Mouse (Mus musculus) bone marrow macrophage, adult 2 months (primary cell): ENCODE data around the gene Pglyrp2. TPM values are rescaled to one million over a fixed set of nuclear protein-coding genes. Genes with fewer than 3 reads are reported as not detected.

Experiments used
- H3K27ac ChIP-seq: 2 replicates; pipeline ENCODE4 v1.5.1; 2012; ENCODE audit warnings: low read depth, low read length; ENCODE audit not compliant: insufficient read depth
- H3K4me1 ChIP-seq: 2 replicates; pipeline ENCODE4 v1.6.1; 2012; ENCODE audit warnings: low read length; ENCODE audit not compliant: control insufficient read depth, insufficient read depth
- H3K4me3 ChIP-seq: 2 replicates; pipeline ENCODE4 v1.5.1; 2012; ENCODE audit warnings: mild to moderate bottlenecking, low read length, moderate library complexity; ENCODE audit not compliant: insufficient read depth
- CTCF ChIP-seq: IDR thresholded peaks from 2 replicates; pipeline ENCODE4 v1.5.1; 2012; ENCODE audit warnings: low read depth, mild to moderate bottlenecking, low read length, moderate library complexity
- POLR2A ChIP-seq: IDR thresholded peaks from 2 replicates; pipeline ENCODE4 v1.6.1; 2012; ENCODE audit warnings: mild to moderate bottlenecking, low read depth, low read length, borderline replicate concordance
- polyA plus RNA-seq: library from polyadenylated mRNA; stranded (reverse); fragments of >200 nt; gene quantifications from 2 replicates; pipeline ENCODE4 v1.2.4, GENCODE M21; 2012; ENCODE audit not compliant: missing spikeins, insufficient read depth, insufficient read length

Pglyrp2 gene
- polyA plus RNA-seq, 1 experiment, result not detected

DNA sequence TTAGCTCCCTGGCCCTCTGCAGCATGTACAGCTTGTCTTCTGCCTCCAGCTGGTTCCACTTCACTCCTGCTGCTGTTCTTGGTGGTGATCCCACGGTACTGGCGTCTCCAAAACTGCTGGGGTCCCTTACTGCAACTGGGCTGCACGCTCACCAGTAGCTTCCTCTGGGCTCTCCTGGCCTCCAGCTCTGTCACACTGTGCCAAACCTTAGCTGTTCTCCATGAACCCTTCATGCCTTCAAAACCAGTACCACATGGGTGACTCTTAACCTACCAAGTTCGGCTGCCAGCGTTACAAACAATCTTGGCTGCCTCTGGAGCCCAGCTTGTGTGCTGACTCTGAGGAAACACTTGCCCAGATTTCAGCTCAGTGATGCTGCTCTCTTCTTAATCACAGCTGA is 21.0 kb upstream of the Pglyrp2 start:
- Histone ChIP-seq H3K4me1 (no peaks in the 10 kb centered on the region), H3K4me3 (no peak overlapping the region), H3K27ac (no peak overlapping the region)
- TF ChIP-seq CTCF (no peak), POLR2A (no peak)

- no peak overlapping the region for H3K4me3 ChIP-seq
Measured at GRCm38 (mm10) chr17:32443245-32443644, 19.3 kb upstream of the Pglyrp2 start.

GRCm38 (mm10) chr17:32437106-32437505 is 13.1 kb upstream of the Pglyrp2 start:
- Histone ChIP-seq H3K4me3 (no peak overlapping the region), H3K27ac (no peak overlapping the region), H3K4me1 (no peaks in the 10 kb centered on the region)
- no peak for TF ChIP-seq POLR2A
- no peak for TF ChIP-seq CTCF

More at GRCm38 (mm10) chr17:32443245-32443644, 19.3 kb upstream of the Pglyrp2 start:
- TF ChIP-seq CTCF, result no peak
- no peak for TF ChIP-seq POLR2A
- H3K27ac ChIP-seq, result no peak overlapping the region
- no peaks in the 10 kb centered on the region for H3K4me1 ChIP-seq

DNA sequence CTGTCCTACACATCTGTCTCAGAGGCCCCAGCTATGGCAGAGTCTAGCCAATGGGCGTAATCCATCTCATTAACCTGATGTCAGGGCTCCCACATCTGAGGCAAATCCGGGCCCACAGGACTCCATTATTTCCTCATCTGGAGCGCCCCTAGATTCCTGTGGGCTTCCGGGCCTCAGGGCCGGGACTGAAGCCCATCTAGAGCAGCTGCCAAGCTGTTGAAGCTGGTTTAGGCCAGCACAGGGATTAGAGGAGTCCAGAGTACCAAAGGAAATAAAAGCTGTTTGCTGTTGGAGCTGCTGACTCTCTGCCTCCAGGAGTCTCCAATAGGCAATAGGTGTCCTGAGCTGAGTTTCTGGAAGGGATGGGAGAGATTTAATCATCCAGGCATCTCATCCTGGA is 11.2 kb upstream of the Pglyrp2 start:
- Histone ChIP-seq H3K4me1 (no peaks in the 10 kb centered on the region), H3K4me3 (no peak overlapping the region), H3K27ac (no peak overlapping the region)
- TF ChIP-seq CTCF (no peak), POLR2A (no peak)

DNA sequence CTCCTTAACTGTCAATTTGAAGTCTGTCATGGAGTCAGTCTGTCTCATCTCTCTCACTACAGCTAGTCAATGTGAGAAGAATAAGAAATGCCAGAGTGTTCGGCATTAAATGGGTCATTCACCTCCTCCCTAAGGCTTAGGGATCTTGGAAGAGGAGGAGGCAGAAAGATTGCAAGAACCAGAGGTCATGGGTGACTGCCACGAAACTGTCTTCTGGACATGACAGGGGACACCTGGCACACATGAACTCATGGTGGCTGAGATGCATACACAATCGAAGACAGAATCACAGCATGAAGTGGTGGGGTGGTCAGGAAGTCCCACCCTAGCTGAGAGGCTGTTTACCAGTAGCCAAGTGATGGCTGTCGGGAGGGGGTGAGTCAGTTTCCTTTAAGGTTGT is 10.4 kb upstream of the Pglyrp2 start:
- H3K27ac ChIP-seq, result no peak overlapping the region
- TF ChIP-seq POLR2A, result no peak
- TF ChIP-seq CTCF, result no peak
- no peak overlapping the region for H3K4me3 ChIP-seq
- no peaks in the 10 kb centered on the region for H3K4me1 ChIP-seq

DNA sequence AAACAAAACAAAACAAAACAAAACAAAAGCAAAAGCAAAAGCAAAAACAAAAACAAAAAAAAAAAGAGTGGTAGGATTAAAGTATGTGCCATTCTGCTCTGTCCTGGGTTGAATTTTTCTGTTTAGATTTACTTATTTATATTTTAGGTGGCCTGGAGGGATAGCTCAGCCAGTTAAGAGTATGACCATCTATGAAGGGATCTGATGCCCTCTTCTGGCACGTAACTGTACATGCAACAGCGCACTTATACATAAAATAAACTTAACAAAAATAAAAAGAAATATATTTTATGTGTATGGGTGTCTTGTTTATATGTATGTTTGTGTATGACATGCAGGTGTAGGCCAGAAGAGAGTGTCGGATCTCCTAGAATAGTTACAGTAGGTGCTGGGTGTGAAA is 8.0 kb upstream of the Pglyrp2 start:
- Histone ChIP-seq H3K27ac (no peak overlapping the region), H3K4me3 (no peak overlapping the region), H3K4me1 (no peaks in the 10 kb centered on the region)
- no peak for TF ChIP-seq CTCF
- no peak for TF ChIP-seq POLR2A

DNA sequence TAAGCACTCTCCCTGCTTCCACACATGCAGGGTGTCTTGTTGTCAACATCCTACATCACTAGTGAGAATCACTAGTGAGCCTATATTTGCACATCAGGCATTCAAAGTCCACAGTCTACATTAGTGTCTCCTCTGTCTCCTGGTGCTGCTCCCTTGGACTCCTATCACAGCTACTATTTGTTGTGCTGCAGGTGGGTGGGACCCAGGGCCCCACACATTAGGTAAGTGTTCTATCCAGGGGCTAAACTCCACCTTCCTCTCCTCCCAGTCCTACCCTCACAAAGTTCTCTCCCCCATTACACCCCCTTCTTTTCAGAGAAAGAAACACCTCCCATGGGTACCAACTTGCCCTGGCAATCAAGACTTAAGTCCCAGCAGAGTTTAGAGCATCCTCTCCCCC is 2.6 kb upstream of the Pglyrp2 start:
- H3K4me1 ChIP-seq, result no peaks in the 10 kb centered on the region
- TF ChIP-seq POLR2A (no peak), CTCF (no peak)
- no peak overlapping the region for H3K4me3 ChIP-seq
- no peak overlapping the region for H3K27ac ChIP-seq

DNA sequence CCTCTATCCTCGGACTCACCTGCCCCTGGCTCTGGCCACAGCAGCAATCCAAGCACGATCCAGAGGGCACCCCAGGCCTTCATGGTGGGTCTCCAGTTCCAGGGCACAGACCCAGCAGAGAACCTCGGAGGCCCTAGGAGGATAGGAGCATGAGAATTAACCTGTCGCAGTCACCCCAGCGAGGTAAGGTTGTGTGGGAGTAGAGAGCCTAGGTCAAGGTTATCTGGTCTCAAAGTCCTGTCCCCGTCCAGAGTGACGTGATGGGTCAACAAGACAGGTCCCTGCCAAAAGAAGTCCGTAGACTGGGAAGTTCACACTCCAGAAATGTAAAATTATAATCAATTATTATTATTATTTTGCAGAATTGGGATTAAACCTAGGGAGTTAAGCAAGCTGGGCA is 3.2 kb downstream of the Pglyrp2 start:
- Histone ChIP-seq H3K27ac (no peak overlapping the region), H3K4me1 (no peaks in the 10 kb centered on the region), H3K4me3 (no peak overlapping the region)
- TF ChIP-seq CTCF (no peak), POLR2A (no peak)

GRCm38 (mm10) chr17:32419989-32420388 is 4.0 kb downstream of the Pglyrp2 start:
- H3K4me1 ChIP-seq, result no peaks in the 10 kb centered on the region
- H3K27ac ChIP-seq, result no peak overlapping the region
- no peak overlapping the region for H3K4me3 ChIP-seq
- TF ChIP-seq POLR2A, result no peak
- TF ChIP-seq CTCF, result no peak

DNA sequence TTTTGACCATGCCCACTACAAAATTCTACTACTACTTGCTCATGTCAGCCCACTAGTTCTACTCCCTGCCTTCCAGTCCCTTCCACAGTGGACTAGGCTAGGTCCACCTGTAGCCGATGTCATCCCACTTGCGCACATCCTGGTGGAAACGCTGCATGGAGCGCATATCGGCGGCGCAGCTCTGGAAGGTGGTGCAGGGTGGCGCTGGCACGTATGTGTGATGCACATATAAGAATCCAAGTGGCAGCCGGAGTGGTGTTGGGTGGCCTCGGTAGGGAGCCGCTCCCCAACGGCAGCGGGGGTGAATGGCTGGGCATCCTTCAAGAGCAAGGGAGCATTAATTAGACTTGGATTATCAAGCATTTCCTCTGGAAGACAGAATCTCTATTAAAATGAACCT is 7.2 kb downstream of the Pglyrp2 start:
- Histone ChIP-seq H3K4me3 (no peak overlapping the region), H3K4me1 (no peaks in the 10 kb centered on the region), H3K27ac (no peak overlapping the region)
- no peak for TF ChIP-seq POLR2A
- TF ChIP-seq CTCF, result no peak

DNA sequence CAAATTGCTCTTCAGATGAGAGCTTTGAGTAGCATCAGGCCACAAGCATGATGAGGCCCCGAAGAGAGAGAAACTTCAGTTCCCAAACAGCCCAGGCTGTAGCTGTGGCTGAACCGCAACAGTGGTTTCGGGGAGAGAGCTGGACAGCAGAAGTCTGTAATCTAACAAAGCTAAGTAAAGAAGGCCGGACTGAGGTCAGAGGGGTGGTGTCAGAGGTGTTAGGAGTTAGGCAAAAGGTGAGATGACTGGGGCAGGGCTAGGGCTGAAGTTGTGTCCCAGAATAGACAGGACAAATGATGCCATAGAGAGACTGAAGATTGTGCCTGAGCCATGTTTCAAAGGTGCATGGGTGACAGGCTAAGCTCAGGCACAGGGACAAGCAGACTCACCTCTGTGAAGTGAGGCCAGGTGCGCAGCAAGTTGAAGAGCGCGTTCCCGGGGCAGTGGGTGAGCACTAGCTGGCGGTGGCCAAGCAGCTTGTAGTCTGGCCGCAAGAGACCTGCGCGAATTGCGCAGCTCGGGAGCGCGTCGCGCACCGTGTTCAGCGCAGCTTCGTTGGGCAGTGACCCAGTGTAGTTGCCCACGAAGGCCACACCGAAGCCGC is 8.4 kb downstream of the Pglyrp2 start:
- Histone ChIP-seq H3K4me1 (no peaks in the 10 kb centered on the region), H3K27ac (no peak overlapping the region), H3K4me3 (no peak overlapping the region)
- TF ChIP-seq CTCF, result no peak
- TF ChIP-seq POLR2A, result no peak
